Mouse (Mus musculus) intestine, embryonic 15.5 days (tissue): ENCODE measurements around the gene Gpr179. TPM values are rescaled to one million over a fixed set of nuclear protein-coding genes. Genes with fewer than 3 reads are reported as not detected.

Experiments
- ATAC-seq: fragments of 200-750 bp; cut with Nextera tagmentation; 2 replicates; pipeline ENCODE4 v1.8.0; 2017; ENCODE audit warnings: moderate TSS enrichment, moderate library complexity
- H3K27ac ChIP-seq: fragments of 300-500 bp; sonication (generic); 2 replicates; pipeline ENCODE4 v1.5.1; 2015; ENCODE audit warnings: mild to moderate bottlenecking, inconsistent platforms
- H3K27me3 ChIP-seq: fragments of 300-500 bp; sonication (generic); replicated peaks from 2 replicates; pipeline ENCODE4 v1.6.1; 2015; ENCODE audit warnings: inconsistent platforms
- H3K36me3 ChIP-seq: fragments of 300-500 bp; sonication (generic); 2 replicates; pipeline ENCODE4 v1.6.1; 2015; ENCODE audit warnings: inconsistent platforms
- H3K4me1 ChIP-seq: fragments of 300-500 bp; sonication (generic); replicated peaks from 2 replicates; pipeline ENCODE4 v1.6.1; 2015; ENCODE audit warnings: inconsistent platforms
- H3K4me2 ChIP-seq: fragments of 300-500 bp; sonication (generic); replicated peaks from 2 replicates; pipeline ENCODE4 v1.6.1; 2015; ENCODE audit warnings: mild to moderate bottlenecking, inconsistent platforms
- H3K4me3 ChIP-seq: fragments of 300-500 bp; sonication (generic); replicated peaks from 2 replicates; pipeline ENCODE4 v1.5.1; 2015; ENCODE audit warnings: inconsistent platforms
- H3K9ac ChIP-seq: fragments of 300-500 bp; sonication (generic); 2 replicates; pipeline ENCODE4 v1.6.1; 2015; ENCODE audit warnings: inconsistent platforms
- H3K9me3 ChIP-seq: fragments of 300-500 bp; sonication (generic); 2 replicates; pipeline ENCODE4 v1.6.1; 2016; ENCODE audit warnings: inconsistent platforms
- WGBS: fragments of 180-500 bp; shearing (Covaris S2); methylation state at CpG from one replicate; pipeline ENCODE4 v1.1.7; 2015; 5-methylcytosine and 5-hydroxymethylcytosine counted together
- polyA plus RNA-seq: library from polyadenylated mRNA; unstranded; fragments of >200 nt; fragmentation: Nextera tagmentation; extraction: Ambion mirVana; gene quantifications from 2 replicates; pipeline ENCODE4 v1.2.1, GENCODE M21; 2015

Gpr179 gene
- polyA plus RNA-seq = 0.10 and 0.20 TPM in 2 replicates

GRCm38 (mm10) chr11:97352027-97352684, at the start of gene Gpr179:
Gpr179 (minus strand) TSS chr11:97352077.
- Histone ChIP-seq H3K36me3 (no peaks in the 10 kb centered on the region), H3K4me1 (peaks cover 10% of the 10 kb centered on the region), H3K4me3 (no peak within 1 kb of the TSS), H3K4me2 (no peak within 1 kb of the TSS), H3K27ac (0 out of 2 replicates have a peak within 1 kb of the TSS, but pooled peaks have one; percentile 11), H3K9ac (no peak within 1 kb of the TSS), H3K9me3 (no peaks in the 10 kb centered on the region), H3K27me3 (no peaks in the 10 kb centered on the region)
- ATAC-seq = no peak
- 68% methylated on average over 3 of the region's 3 CpGs for WGBS

- Histone ChIP-seq H3K36me3 (no peaks in the 10 kb centered on the region), H3K4me1 (peaks cover 20% of the 10 kb centered on the region), H3K4me3 (no peak overlapping the region), H3K9me3 (no peaks in the 10 kb centered on the region), H3K27ac (no peak overlapping the region), H3K9ac (no peak overlapping the region), H3K27me3 (peaks cover 2% of the 10 kb centered on the region; the same call in 1 of the 2 replicates), H3K4me2 (no peak overlapping the region)
- ATAC-seq = 0 out of 2 replicates have a peak, but pooled peaks have one; percentile 21
- WGBS = 17% methylated on average over 6 of the region's 6 CpGs
Observed at GRCm38 (mm10) chr11:97401082-97401481, 49.2 kb upstream of the Gpr179 start.

GRCm38 (mm10) chr11:97399958-97400710, 48.3 kb upstream of the Gpr179 start:
- Histone ChIP-seq H3K36me3 (no peaks in the 10 kb centered on the region), H3K27me3 (peaks cover under 1% of the 10 kb centered on the region; the same call in 1 of the 2 replicates), H3K27ac (no peak overlapping the region), H3K4me3 (peak overlapping the region; percentile 38), H3K4me2 (peak overlapping the region; percentile 83), H3K9me3 (no peaks in the 10 kb centered on the region), H3K4me1 (peaks cover 11% of the 10 kb centered on the region), H3K9ac (no peak overlapping the region)
- 4% methylated on average over 23 of the region's 23 CpGs for WGBS
- peak; percentile 64 for ATAC-seq

- no peak for ATAC-seq
- H3K4me1 ChIP-seq = no peaks in the 10 kb centered on the region
- H3K27ac ChIP-seq = no peak overlapping the region
- no peak overlapping the region for H3K9ac ChIP-seq
- WGBS = 75% methylated on average over 2 of the region's 2 CpGs
- H3K36me3 ChIP-seq = 0 out of 2 replicates have a peak, but pooled peaks cover 5% of the 10 kb centered on the region
- no peaks in the 10 kb centered on the region for H3K9me3 ChIP-seq
- H3K27me3 ChIP-seq = no peaks in the 10 kb centered on the region
- H3K4me2 ChIP-seq = no peak overlapping the region
- H3K4me3 ChIP-seq = no peak overlapping the region
Observed at GRCm38 (mm10) chr11:97398506-97398905, 46.6 kb upstream of the Gpr179 start.

- Histone ChIP-seq H3K9me3 (no peaks in the 10 kb centered on the region), H3K27ac (no peak overlapping the region), H3K36me3 (peaks cover 18% of the 10 kb centered on the region), H3K4me2 (no peak overlapping the region), H3K4me3 (no peak overlapping the region), H3K4me1 (no peaks in the 10 kb centered on the region), H3K9ac (no peak overlapping the region), H3K27me3 (no peaks in the 10 kb centered on the region)
- 84% methylated on average over 10 of the region's 11 CpGs for WGBS
- ATAC-seq = no peak
Observed at GRCm38 (mm10) chr11:97394146-97394545, 42.3 kb upstream of the Gpr179 start.

- no peak overlapping the region for H3K27ac ChIP-seq
- 68% methylated on average over 11 of the region's 11 CpGs for WGBS
- H3K27me3 ChIP-seq = no peaks in the 10 kb centered on the region
- no peak overlapping the region for H3K9ac ChIP-seq
- no peak overlapping the region for H3K4me3 ChIP-seq
- peaks cover 18% of the 10 kb centered on the region for H3K36me3 ChIP-seq
- no peak for ATAC-seq
- H3K4me2 ChIP-seq = no peak overlapping the region
- no peaks in the 10 kb centered on the region for H3K4me1 ChIP-seq
- H3K9me3 ChIP-seq = no peaks in the 10 kb centered on the region
Observed at GRCm38 (mm10) chr11:97393658-97394057, 41.8 kb upstream of the Gpr179 start.

GRCm38 (mm10) chr11:97389127-97389526, 37.2 kb upstream of the Gpr179 start:
- H3K4me1 ChIP-seq = no peaks in the 10 kb centered on the region
- no peak for ATAC-seq
- no peak overlapping the region for H3K27ac ChIP-seq
- no peak overlapping the region for H3K4me2 ChIP-seq
- no peak overlapping the region for H3K9ac ChIP-seq
- no peaks in the 10 kb centered on the region for H3K9me3 ChIP-seq
- peaks cover 13% of the 10 kb centered on the region for H3K36me3 ChIP-seq
- H3K4me3 ChIP-seq = no peak overlapping the region
- 83% methylated on average over 8 of the region's 8 CpGs for WGBS
- no peaks in the 10 kb centered on the region for H3K27me3 ChIP-seq

GRCm38 (mm10) chr11:97387811-97388210, 35.9 kb upstream of the Gpr179 start:
- no peak for ATAC-seq
- WGBS = 92% methylated on average over 2 of the region's 2 CpGs
- H3K36me3 ChIP-seq = peaks cover 13% of the 10 kb centered on the region

GRCm38 (mm10) chr11:97383764-97384163, 31.9 kb upstream of the Gpr179 start:
- Histone ChIP-seq H3K4me3 (no peak overlapping the region), H3K4me2 (no peak overlapping the region), H3K9me3 (no peaks in the 10 kb centered on the region), H3K9ac (no peak overlapping the region), H3K36me3 (peaks cover 4% of the 10 kb centered on the region; the same call in 1 of the 2 replicates), H3K27ac (no peak overlapping the region), H3K27me3 (no peaks in the 10 kb centered on the region), H3K4me1 (no peaks in the 10 kb centered on the region)
- no peak for ATAC-seq
- 56% methylated on average over 2 of the region's 2 CpGs for WGBS

More at GRCm38 (mm10) chr11:97387811-97388210, 35.9 kb upstream of the Gpr179 start:
- Histone ChIP-seq H3K4me3 (no peak overlapping the region), H3K9ac (no peak overlapping the region), H3K27me3 (no peaks in the 10 kb centered on the region), H3K27ac (no peak overlapping the region), H3K4me2 (no peak overlapping the region), H3K9me3 (no peaks in the 10 kb centered on the region), H3K4me1 (no peaks in the 10 kb centered on the region)

- no peak for ATAC-seq
- H3K27me3 ChIP-seq = no peaks in the 10 kb centered on the region
- H3K27ac ChIP-seq = no peak overlapping the region
- no peak overlapping the region for H3K4me3 ChIP-seq
- no peak overlapping the region for H3K9ac ChIP-seq
- 94% methylated on average over 2 of the region's 2 CpGs for WGBS
- no peaks in the 10 kb centered on the region for H3K9me3 ChIP-seq
- no peak overlapping the region for H3K4me2 ChIP-seq
- H3K4me1 ChIP-seq = no peaks in the 10 kb centered on the region
- peaks cover 5% of the 10 kb centered on the region; the same call in 1 of the 2 replicates for H3K36me3 ChIP-seq
Observed at GRCm38 (mm10) chr11:97383017-97383416, 31.1 kb upstream of the Gpr179 start.

- Histone ChIP-seq H3K4me3 (no peak overlapping the region), H3K27me3 (no peaks in the 10 kb centered on the region), H3K9ac (no peak overlapping the region), H3K36me3 (peaks cover 5% of the 10 kb centered on the region; the same call in 1 of the 2 replicates), H3K4me1 (no peaks in the 10 kb centered on the region), H3K9me3 (no peaks in the 10 kb centered on the region), H3K27ac (no peak overlapping the region), H3K4me2 (no peak overlapping the region)
- 75% methylated on average over 3 of the region's 3 CpGs for WGBS
- ATAC-seq = no peak
Observed at GRCm38 (mm10) chr11:97380036-97380435, 28.2 kb upstream of the Gpr179 start.

- Histone ChIP-seq H3K4me3 (no peak overlapping the region), H3K9me3 (no peaks in the 10 kb centered on the region), H3K27me3 (no peaks in the 10 kb centered on the region), H3K36me3 (no peaks in the 10 kb centered on the region), H3K9ac (no peak overlapping the region), H3K4me2 (no peak overlapping the region), H3K4me1 (0 out of 2 replicates have a peak, but pooled peaks cover 3% of the 10 kb centered on the region), H3K27ac (no peak overlapping the region)
- 83% methylated on average over 2 of the region's 2 CpGs for WGBS
- ATAC-seq = no peak
Observed at GRCm38 (mm10) chr11:97373402-97373801, 21.5 kb upstream of the Gpr179 start.
